Mouse (Mus musculus) liver, postnatal 0 days (tissue): ENCODE results near the gene Adamts4.
A peak's percentile ranks its signal among the peaks of the same experiment; 100 is the strongest.

Source experiments
- CTCF ChIP-seq: sonication (generic); IDR thresholded peaks from 2 replicates; pipeline ENCODE4 v1.5.1; 2016; ENCODE audit warnings: antibody characterized with exemption, low read depth
- EP300 ChIP-seq: IDR thresholded peaks from 2 replicates; pipeline ENCODE4 v1.6.1; 2016; ENCODE audit warnings: antibody characterized with exemption, low read depth, mild to moderate bottlenecking

GRCm38 (mm10) chr1:171269848-171270572 is 19.8 kb downstream of the Adamts4 start, which contains the start of gene B4galt3:
- TF ChIP-seq CTCF (0 out of 2 replicates have a peak, but pooled peaks have one; percentile 10), EP300 (no peak)
